Mouse (Mus musculus) natural killer cell, adult 2 months (primary cell): ENCODE measurements around the gene Gm49322.
A peak's percentile ranks its signal among the peaks of the same experiment; 100 is the strongest.
"Not testable (repeated sequence)": the region's sequence is repeated elsewhere in the genome, so short reads cannot be mapped to it uniquely, and the experiment has no call there.

Experiments used
- DNase-seq, 2 experiments: peaks; one replicate each; pipeline ENCODE4 v3.0.0; 2022; ENCODE audit warnings: low spot score in 2 of 2

Gm49322 gene

GRCm38 (mm10) chr10:80611905-80612304 lies 6.1 kb downstream of the Gm49322 start:
- no peak for DNase-seq

- DNase-seq, result no peak
Observed at GRCm38 (mm10) chr10:80613821-80614220, 8.0 kb downstream of the Gm49322 start.

GRCm38 (mm10) chr10:80614351-80614750 lies 8.5 kb downstream of the Gm49322 start:
- no peak for DNase-seq

GRCm38 (mm10) chr10:80618181-80618580 lies 12.4 kb downstream of the Gm49322 start:
- DNase-seq, result peak; percentile 58 to 67

GRCm38 (mm10) chr10:80619465-80620244 lies 13.8 kb downstream of the Gm49322 start:
- no peak for DNase-seq

- no peak for DNase-seq
Observed at GRCm38 (mm10) chr10:80620365-80620764, 14.5 kb downstream of the Gm49322 start.

- DNase-seq, result no peak
Observed at GRCm38 (mm10) chr10:80620796-80621689, 15.2 kb downstream of the Gm49322 start.

GRCm38 (mm10) chr10:80621690-80621939 lies 15.8 kb downstream of the Gm49322 start:
- DNase-seq, result no peak

- peak; percentile 100 for DNase-seq
Observed at GRCm38 (mm10) chr10:80621940-80622660, 16.3 kb downstream of the Gm49322 start.

- peak; percentile 73 to 79 for DNase-seq
Observed at GRCm38 (mm10) chr10:80622661-80623456, 17.0 kb downstream of the Gm49322 start, which contains the start of gene Csnk1g2. Csnk1g2 (plus strand) TSS chr10:80622838.

GRCm38 (mm10) chr10:80623457-80624191 lies 17.8 kb downstream of the Gm49322 start:
- peak; percentile 80 to 81 for DNase-seq

- DNase-seq, result no peak
Observed at GRCm38 (mm10) chr10:80625764-80626163, 19.9 kb downstream of the Gm49322 start.

- DNase-seq, result no peak
Observed at GRCm38 (mm10) chr10:80627685-80628084, 21.9 kb downstream of the Gm49322 start.

- DNase-seq, result peak; percentile 31 to 34
Observed at GRCm38 (mm10) chr10:80628925-80629324, 23.1 kb downstream of the Gm49322 start.

- DNase-seq, result no peak
Observed at GRCm38 (mm10) chr10:80635345-80635744, 29.5 kb downstream of the Gm49322 start.

- DNase-seq, result no peak
Observed at GRCm38 (mm10) chr10:80646936-80647335, 41.1 kb downstream of the Gm49322 start.

- DNase-seq, result not testable (repeated sequence)
Observed at GRCm38 (mm10) chr10:80649910-80650309, 44.1 kb downstream of the Gm49322 start.

GRCm38 (mm10) chr10:80650392-80650791 lies 44.6 kb downstream of the Gm49322 start:
- no peak for DNase-seq

GRCm38 (mm10) chr10:80653156-80653720 lies 47.4 kb downstream of the Gm49322 start:
- no peak for DNase-seq

GRCm38 (mm10) chr10:80654866-80655265 lies 49.0 kb downstream of the Gm49322 start:
- no peak for DNase-seq
